Mouse (Mus musculus) olfactory bulb, adult 2 months (tissue): ENCODE data around the gene Cytip.

Experiments
- CTCF ChIP-seq: fragments of 200-500 bp; IDR thresholded peaks from 2 replicates; pipeline ENCODE4 v1.5.1; 2012; ENCODE audit warnings: low read depth, mild to moderate bottlenecking, low read length, moderate library complexity; ENCODE audit not compliant: insufficient read depth
- POLR2A ChIP-seq: fragments of 200-500 bp; IDR thresholded peaks from 2 replicates; pipeline ENCODE4 v1.6.1; 2012; ENCODE audit warnings: mild to moderate bottlenecking, low read depth, low read length, moderate library complexity; ENCODE audit not compliant: insufficient read depth

- TF ChIP-seq POLR2A (no peak), CTCF (no peak)
Observed at GRCm38 (mm10) chr2:58158107-58158506, 37.2 kb downstream of the Cytip start.
